Mouse (Mus musculus): ENCODE results near the gene Slc7a15.

Gene Slc7a15

DNA sequence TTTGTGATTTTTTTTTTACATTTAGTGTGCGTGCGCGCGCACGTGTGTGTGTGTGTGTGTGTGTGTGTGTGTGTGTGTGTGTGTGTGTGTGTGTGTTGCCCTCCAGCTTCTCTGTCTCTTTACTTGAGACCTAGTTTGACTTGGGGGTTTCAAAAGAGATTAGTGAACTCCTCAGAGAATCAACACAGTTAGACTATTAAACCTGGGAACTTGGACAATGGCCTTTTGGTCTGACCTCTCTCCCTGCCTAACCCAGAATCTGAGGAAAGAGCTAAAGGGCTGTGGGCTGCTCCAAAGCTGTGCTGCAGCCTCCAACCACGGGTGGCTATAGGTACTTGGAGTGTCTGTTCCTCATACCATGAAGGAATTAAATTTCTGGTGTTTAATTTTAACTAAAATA is 94.7 kb downstream of the Slc7a15 start:
- no peak for DNase-seq

DNA sequence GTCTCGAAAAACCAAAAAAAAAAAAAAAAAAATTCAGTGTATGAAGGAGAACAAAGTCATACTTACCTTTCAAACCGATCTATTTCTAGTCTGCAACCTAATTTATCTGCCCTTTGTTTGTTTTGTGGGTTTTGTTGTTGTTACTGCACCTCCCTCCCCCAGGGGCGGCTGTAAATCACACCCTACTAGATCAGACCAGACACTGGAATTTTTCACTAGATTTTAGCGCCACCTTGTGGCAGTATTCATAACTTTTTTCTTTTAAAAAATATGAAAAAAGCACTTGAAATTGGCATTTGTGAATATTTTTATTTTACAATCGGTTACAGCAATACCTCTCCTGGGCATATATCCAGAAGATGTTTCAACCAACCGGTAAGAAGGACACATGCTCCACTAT is 96.3 kb downstream of the Slc7a15 start:
- peak; percentile 48 to 65 for DNase-seq

DNA sequence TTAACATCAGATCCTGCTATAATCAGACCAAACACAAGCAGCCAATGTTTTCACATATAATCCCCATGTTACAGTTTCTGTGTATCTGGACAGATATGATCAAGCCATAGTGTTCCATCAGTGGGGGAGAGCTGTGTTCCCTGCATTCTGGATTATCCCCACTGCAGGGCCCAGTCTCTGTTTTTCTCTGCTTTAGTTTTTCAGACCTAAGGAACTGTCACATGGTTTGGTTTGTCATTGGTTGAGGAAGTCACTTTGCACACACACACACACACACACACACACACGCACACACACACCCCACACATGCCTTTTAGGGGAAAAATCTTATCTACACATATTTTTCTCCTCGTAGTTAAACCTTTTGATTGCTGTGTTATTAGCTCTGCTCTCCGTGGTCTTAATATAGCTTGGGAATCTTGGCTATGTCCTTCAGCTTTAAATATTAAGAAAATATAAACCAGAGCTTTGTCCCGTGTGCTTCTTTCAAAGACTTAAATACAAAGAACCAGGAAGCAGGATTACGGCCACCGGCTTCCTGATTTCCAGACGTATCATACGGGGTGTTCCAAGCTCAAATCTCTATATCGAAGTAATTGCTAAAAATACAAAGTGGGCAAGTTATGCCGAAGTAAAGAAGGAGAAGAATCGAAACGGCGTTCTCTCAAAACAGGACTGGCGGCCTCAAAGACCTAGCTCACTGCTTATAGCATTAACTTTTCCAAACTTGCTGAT is 97.1 kb downstream of the Slc7a15 start:
- no peak for DNase-seq

DNA sequence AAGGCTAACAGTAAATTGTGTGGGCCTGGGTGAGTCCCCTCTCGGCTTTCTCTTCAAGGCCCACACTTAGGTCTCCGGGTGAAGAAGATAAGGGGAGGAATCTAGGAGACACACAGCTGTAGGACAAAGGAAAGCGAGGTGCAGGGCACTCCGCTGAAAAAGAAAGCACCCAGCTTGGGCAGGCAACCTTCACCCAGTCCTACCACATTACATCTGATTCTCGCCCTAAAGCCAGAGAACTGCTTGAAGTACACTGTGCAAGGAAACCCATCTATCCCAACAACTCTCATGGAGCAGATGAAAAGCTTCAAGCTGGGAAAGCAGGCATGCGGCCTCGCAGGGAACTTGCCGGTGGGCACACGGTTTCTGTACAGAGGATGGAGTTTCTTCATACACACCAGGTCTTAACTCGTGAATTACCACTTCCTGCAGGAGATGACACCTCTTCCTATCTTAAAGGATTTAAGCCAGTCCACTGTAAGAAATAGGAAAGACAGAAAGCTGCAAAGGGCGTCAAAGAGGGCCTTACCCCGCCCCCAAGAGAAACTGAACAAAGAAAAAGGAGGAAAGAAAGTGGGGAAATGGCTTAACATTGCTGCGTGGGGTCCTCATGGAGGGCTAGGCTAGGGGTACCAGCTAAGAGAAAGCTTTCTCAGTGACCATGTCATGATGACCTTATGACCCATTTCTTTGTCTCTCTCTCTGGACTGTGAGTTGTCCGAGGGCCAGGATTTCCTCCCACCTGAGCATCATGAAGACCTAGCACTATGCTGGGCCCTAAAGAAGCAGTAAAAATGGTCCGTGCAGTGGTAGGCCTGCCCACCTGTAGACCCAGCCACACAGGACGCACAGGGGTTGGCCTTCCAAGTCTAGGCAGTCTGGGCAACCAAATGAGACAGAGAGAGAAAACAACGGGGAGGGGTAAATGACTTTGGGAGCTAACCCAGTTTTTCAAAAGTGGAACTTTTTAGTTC is 98.0 kb downstream of the Slc7a15 start:
- peak in 1 of 2 experiments; percentile 41 for DNase-seq

DNA sequence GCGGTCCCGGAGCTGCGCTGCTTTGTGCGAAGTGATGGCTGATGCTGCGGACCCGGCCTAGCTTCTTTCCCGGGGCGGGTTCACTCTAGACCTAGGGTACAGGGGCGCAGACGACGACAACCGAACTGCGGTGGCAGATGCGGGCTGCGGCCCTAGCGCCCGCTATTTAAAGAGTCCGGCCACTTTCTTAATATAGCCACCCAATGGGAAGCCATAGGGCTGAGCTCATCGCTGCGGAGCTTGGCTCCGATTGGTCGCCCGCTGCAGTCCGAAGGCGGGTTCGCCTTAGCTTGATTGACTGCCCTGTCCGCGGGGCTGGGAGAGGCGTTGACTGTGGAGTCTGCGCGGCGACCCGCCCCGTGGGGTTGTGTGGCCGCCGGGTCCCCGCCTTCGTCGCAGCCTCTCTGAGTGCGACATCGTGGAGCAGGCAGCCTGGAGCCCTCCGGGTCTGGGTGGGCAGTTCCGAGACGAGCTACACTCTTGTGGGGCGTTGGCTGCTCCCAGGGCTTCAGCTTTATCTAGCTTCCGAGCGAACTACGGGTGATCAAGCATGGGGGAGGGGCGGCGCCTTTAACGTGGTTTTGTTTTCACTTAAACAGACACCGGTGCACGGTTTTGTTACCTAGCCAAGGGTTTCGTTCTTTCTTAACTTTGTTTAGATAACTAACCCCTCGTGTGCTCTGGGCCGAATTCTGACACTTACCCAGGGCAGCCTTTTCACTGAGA is 98.8 kb downstream of the Slc7a15 start, which contains the start of gene Rhob:
Gene Rhob (minus strand): TSS at position 139 of the 726 bp plus-strand sequence.
- peak; percentile 95 to 98 for DNase-seq

DNA sequence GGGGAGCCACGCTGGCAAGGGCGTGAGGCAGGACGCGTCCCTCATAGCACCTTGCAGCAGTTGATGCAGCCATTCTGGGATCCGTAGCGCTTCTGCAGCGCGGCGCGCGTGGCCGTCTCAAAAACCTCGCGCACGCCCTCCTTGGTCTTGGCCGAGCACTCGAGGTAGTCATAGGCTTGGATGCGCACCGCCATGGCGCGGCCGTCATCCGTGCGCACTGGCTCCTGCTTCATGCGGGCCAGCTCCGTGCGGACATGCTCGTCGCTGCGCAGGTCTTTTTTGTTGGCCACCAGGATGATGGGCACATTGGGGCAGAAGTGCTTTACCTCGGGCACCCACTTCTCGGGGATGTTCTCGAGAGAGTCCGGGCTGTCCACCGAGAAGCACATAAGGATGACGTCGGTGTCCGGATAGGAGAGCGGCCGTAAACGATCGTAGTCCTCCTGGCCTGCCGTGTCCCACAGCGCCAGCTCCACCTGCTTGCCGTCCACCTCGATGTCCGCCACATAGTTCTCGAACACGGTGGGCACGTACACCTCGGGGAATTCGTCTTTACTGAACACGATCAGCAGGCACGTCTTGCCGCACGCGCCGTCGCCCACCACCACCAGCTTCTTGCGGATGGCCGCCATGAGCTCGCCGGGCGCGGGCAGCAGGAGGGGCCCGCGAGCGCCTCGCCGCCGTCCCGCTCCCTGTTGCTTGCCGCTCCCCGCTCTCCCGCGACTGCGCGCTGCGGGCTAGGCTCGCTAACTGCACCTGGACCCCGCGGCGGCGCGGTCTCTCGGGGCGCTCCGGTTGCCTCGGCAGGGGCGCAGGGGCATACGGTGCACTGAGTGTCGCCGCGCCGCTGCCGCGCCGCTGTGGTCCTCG is 99.6 kb downstream of the Slc7a15 start:
- peak; percentile 73 to 80 for DNase-seq

DNA sequence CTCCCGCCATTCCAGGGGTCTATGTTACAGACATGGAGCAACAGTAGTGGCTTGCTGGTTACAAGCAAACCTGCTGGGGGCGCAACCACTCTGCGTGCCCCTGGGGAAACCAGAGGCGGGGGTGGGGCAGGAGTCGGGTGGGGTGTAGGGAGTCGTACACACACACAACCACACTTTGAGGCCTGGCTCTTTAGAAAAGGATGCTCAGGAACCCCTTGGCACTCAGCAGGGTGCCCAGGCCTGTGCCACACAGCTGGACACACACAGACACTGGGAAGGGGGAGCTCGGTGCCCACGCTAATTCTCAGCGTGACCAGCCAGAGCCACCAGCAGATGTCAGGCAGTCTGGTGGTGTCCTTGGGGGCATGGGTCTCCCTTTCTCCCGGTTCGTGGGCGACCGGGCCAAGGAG is 100.3 kb downstream of the Slc7a15 start:
- DNase-seq, result peak in 1 of 2 experiments; percentile 56

DNA sequence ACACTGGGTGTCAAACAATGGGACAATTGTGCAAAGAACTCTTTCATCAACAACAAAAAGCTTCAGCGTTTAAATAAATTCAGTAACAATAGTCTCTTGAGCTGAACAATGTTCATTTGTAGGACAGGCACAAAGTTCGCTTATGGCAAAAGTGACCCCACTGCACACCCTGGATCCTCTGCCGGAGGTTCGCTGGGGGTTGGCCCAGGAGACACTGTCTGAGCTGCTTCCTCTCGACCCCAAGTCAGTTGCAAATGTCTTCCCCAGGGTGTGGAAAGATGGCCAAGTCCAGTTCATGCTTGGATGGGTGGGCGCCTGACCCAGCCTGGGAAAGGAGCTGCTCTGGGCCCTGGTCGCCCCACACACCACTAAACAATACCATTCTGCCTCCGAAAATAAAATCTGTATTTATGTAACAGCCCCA is 100.7 kb downstream of the Slc7a15 start:
- peak; percentile 30 to 45 for DNase-seq

DNA sequence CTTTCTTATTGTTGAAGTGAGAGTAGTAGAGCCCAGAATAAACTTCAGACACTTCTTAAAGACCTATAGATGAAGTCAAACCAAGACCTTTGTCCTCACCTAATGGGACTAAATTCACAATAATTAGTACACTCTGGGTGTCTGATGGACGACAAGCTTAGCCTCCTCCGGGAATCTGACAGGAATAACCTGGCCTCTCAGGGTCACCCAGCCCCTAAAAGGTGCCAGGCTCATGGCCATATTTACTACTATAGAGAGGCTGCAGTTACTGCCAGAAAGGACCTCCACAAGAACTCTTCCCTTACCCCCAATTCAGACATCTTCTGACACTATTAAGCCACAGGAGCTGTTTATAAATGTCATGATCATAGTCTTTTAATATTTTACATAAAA is 101.6 kb downstream of the Slc7a15 start:
- no peak for DNase-seq

DNA sequence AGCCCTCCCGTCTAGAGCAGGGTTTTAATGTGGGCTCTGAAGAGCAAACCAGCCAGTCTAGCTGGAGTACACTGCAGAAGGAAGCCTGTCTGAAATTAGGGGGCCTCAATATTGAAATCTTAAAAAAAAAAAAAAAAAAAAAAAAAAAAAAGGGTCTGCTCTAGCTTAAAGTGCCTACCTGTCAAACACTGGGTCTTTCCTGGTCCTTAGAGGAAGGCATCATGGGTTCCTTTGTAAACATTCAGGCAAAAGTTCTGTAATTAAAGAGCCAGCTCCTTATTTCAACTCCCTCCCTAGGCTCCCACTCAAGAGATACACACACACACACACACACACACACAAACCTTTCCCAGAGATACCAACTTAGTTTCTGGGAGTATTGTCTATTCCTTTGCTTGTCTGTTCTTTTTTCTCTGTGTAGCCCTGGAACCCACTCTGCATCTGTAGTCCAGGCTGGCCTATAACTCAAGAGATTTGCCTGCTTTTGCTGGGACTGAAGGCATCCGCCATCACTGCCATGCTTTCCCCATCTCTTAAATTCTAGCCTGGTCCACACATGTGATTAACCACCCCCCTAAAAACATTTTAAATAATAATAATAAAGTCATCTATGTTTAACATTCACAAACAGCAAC is 102.1 kb downstream of the Slc7a15 start:
- DNase-seq, result no peak

DNA sequence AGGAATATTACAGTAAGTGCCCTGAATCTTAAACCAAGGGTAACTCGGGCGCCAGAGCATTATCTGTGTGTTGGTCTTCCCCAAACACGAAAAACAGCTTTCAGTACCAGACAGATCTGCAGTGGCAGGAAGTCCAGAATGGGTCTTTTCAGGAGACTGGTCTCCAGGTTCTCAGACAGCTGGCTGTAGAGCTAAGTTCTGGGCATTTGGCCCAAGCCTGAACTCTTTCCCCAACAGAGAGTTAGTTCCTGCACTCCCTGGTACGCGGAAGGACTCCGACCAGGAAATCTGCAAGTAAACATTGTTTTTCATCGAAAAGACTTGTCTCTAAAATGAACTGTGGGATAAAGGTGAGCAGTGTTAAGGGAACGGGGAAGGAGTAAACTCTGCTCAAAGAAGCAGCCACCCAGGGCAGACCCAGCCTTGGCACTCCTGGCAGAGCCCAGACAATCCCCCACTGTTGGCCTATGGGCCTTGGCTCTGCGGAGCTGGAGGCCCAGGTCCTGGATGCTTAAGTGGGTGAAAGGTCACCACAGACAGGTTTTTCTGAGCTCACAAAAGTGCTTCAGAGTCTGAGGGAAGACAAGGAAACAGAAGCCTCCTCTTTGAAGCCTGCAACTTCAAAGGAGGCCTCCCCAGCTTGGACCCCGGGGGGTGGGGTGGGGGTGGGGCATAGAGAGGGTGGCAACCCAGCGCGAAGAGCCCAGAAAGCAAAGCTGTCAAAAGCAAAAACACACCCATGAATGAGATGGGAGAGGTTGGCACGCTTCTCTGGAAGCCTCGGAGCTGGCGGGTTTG is 102.8 kb downstream of the Slc7a15 start:
- DNase-seq, result peak; percentile 28 to 31

DNA sequence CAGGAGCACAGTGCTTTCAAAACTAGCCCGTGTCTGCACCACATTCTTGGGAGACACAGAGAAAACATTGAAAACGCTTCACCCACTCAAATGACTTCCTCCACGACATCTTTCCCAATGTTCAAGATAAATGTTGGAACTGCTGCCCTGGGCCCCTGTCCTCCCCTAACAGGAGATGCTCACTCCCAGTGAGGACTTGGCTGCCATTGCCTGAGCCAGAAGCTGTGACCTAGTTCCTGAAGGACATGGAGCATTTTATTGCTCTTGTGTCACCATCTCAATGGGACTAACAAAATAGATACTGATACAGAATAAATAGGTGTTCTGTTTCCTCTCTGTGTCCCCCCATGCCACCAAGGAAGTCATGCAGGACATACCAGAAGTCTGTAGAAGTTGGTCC is 104.2 kb downstream of the Slc7a15 start:
- no peak for DNase-seq

DNA sequence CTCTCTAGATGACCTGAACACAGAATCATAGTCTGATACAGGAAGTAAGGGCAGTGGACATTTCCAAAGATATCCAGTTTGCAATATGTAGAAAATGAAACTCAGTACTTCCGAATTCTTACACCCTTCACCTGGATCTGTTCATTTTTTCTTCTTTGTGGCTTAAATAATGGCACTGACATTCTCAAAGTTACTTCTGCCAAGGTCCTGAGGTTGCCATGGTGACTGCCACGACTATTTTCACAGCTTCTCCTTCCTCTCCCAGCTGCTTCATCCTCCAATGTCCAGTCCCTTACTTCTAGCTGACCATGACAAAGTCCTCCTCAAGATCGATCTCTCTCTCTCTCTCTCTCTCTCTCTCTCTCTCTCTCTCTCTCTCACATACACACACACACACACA is 105.5 kb downstream of the Slc7a15 start:
- no peak for DNase-seq

DNA sequence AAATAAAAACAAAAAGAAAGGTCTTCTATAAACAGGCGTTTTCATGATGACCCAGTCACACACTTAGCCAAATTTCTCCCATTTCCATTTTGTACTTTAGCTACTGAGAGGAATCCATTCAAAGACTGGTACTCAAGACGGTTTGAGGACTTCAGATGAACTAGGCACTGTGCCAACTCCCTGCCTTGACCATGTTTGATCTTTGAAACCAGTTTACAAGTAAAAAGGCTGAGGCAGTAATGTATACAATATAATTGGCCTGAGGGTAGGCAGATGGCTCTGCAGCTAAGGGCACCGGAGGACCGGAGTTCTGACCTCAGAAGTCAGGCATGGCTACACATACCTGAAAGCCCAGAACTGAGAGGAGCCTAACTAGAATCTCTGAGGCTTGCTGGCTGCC is 109.8 kb downstream of the Slc7a15 start:
- DNase-seq, result no peak

DNA sequence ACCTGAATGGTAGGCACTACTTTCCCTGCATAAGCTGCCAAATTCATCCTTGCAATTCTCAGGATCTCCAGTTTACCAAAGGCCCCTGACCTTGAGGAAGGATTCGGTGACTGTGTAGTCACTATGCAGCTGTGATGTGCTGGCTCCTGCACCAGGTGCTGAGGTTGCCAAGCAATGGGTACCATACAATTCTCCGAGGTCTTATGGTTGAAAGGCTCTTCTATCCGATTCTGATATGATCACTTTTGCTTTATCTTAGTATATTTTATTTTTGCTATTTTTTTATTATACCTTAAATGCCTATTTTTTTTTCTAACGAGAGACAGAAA is 110.2 kb downstream of the Slc7a15 start:
- DNase-seq, result no peak

DNA sequence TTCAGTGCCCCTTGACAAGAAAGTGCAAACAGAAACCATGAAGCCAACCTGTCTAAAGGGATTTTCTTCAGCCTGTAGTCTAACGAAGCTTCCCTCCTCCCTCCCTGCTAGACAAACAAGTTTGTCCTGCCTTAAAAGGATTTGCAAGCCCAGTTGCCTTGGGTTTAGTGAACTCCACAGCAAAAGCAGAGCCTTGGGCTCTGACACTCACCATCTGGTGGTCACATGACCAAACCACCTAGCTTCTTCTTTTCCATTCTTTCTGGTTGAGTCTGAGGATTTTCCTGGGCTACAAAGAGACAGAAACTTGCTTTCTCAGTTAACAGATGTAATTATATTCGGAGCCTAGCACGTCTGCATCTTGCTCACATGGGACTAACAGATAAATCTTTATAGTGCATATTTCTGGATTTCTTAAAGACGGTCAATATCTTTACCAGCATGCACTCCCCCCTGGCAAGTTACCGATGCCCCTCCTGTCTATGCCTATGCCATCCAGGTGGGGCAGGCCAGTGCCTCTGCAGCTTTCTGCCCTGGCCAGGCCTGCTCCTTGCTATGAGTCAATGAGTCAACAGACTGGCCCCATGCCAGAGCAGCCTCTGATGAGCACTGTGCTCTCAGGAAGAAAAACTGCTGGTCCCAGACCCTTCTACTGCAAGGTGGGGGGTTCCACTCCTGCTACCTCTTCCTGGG is 110.8 kb downstream of the Slc7a15 start:
- DNase-seq, result peak; percentile 37 to 44

DNA sequence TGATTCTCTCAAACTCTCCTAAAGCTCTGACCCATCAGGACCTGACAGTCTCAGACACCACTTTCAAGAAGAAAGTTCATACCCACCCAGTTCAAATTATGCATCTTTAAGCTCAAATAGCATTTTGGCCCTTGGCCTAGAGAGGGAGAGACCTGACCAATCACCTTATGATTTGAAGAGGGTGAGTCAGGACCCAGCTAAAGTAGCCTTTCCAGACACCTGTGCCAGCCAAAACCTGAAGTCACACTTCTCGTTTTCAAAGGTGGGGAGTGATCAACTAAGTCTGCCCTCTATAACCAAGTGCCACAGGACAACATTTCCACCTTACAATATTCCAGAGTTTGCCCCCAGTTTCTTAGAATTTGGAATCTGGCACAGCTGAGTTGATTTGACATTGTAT is 111.6 kb downstream of the Slc7a15 start:
- no peak for DNase-seq

DNA sequence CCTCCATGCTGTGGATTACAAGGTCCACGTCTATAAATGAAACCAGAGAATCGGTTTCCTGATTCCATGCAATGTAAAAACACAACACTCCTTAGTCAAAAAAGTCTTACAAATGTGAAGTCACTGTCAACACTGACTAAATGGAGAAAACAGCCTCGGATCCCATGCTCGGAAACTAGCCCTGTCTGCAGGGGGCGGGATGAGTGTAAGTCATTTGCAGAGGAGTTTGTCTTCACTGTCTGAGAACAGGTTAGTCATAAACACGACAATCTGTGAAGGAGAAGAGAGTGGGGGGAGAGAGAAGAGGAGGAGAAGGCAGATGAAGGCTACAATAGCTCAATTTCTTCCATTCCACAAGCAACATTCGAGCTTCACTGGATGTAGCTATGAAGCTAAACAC is 113.6 kb downstream of the Slc7a15 start:
- DNase-seq, result no peak

DNA sequence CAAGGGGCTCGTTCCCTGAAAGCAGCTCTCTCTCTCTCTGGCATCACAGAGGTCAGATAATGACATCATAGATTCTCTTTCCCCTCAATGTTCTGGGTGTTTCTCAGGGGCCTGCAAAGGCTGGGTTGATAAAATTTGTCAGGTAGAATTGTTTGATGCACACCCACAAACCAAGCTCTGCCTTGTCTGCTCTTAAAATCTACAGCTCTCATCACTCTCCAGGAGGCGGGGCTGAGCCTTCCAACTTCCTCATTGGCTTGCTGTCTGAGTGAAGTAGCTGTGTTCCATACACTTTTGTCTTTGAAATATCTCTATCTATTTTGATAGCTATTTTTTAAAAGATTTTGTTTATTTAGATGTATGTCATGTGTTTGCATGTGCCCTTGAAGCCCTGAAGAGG is 116.7 kb downstream of the Slc7a15 start:
- no peak for DNase-seq

Measured in cerebellum, adult 18-20 months (tissue).